Comparison of ENCODE assay signal across 10 mouse cellular contexts in the genomic region with DNA sequence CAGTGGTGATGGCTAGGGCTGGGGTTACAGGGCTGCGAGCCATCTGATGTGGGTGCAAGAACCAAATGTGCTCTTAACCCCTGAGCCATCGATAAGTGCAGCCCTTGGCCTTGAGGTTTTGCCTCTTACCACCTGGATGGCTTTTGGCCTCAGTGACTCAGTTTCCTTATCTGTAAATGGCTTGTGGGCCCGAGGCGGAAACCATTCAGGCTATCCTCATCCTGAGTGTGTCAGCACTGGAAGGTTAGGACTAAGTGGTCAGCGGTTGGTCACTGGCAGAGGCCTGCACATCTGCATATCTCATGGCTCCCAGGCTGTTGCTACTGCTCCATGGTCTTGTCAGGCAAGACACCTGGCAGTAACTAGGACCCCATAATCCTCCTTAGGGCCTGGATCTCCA. TPM values are rescaled to one million over a fixed set of nuclear protein-coding genes. Genes with fewer than 3 reads are reported as not detected.
DNase-seq lines count a peak whose midpoint lies in the region; ATAC-seq lines count a peak whose summit lies in the region.
"Had no signal": no experiment of that assay in that cellular context is flagged by ENCODE, and none has a peak within 500 bp of the region (broad histone marks: within the 10 kb centered on the region; RNA-seq: fewer than 3 reads in every experiment).

No protein-coding gene starts in this region.

- no peak overlapping the region for H3K27ac ChIP-seq in forebrain, embryonic 10.5 days
- H3K27ac ChIP-seq in forebrain, embryonic 15.5 days (replicated peaks), result no peak overlapping the region
- no peak overlapping the region for H3K27ac ChIP-seq in liver, embryonic 13.5 days
- no peak overlapping the region for H3K27ac ChIP-seq in liver, embryonic 12.5 days
- H3K27ac ChIP-seq in forebrain, embryonic 13.5 days, result no peak overlapping the region
- no peak overlapping the region for H3K27ac ChIP-seq in midbrain, embryonic 16.5 days (ENCODE audit: low read length)
- H3K27ac ChIP-seq: liver, embryonic 14.5 days; neural tube, embryonic 13.5 days had no signal

- ATAC-seq in forebrain, embryonic 15.5 days (replicated peaks), result no peak; the same call in 1 of the 2 replicates
- 0 out of 2 replicates have a peak, but pooled peaks have one; percentile 14 for ATAC-seq in liver, embryonic 13.5 days (ENCODE audit: low read depth)
- ATAC-seq in liver, embryonic 12.5 days, result no peak
- peak; percentile 0; the same call in 1 of the 2 replicates for ATAC-seq in forebrain, embryonic 13.5 days
- peak; percentile 12; the same call in 1 of the 2 replicates for ATAC-seq in midbrain, embryonic 16.5 days

- H3K27me3 ChIP-seq in forebrain, embryonic 10.5 days (ENCODE audit: poor library complexity, severe bottlenecking), result peaks cover 18% of the 10 kb centered on the region
- no peaks in the 10 kb centered on the region for H3K27me3 ChIP-seq in forebrain, embryonic 15.5 days
- no peaks in the 10 kb centered on the region for H3K27me3 ChIP-seq in liver, embryonic 13.5 days
- no peaks in the 10 kb centered on the region for H3K27me3 ChIP-seq in liver, embryonic 12.5 days (replicated peaks)
- H3K27me3 ChIP-seq in forebrain, embryonic 13.5 days, result no peaks in the 10 kb centered on the region
- H3K27me3 ChIP-seq in midbrain, embryonic 16.5 days (ENCODE audit: control insufficient read depth, insufficient read depth, low read depth, low read length), result no peaks in the 10 kb centered on the region
- H3K27me3 ChIP-seq: neural tube, embryonic 13.5 days had no signal

- H3K9me3 ChIP-seq in forebrain, embryonic 10.5 days, result no peaks in the 10 kb centered on the region
- no peaks in the 10 kb centered on the region for H3K9me3 ChIP-seq in forebrain, embryonic 15.5 days
- H3K9me3 ChIP-seq in liver, embryonic 13.5 days (replicated peaks), result no peaks in the 10 kb centered on the region; the same call in 1 of the 2 replicates
- no peaks in the 10 kb centered on the region for H3K9me3 ChIP-seq in liver, embryonic 12.5 days (replicated peaks)
- no peaks in the 10 kb centered on the region for H3K9me3 ChIP-seq in forebrain, embryonic 13.5 days (replicated peaks)
- no peaks in the 10 kb centered on the region for H3K9me3 ChIP-seq in midbrain, embryonic 16.5 days (replicated peaks; ENCODE audit: control insufficient read depth, low read length, poor library complexity, severe bottlenecking)
- H3K9me3 ChIP-seq: neural tube, embryonic 13.5 days had no signal

- 0 out of 2 replicates have a peak overlapping the region, but pooled peaks have one; percentile 51 for H3K4me3 ChIP-seq in forebrain, embryonic 10.5 days
- no peak overlapping the region for H3K4me3 ChIP-seq in forebrain, embryonic 15.5 days
- H3K4me3 ChIP-seq in liver, embryonic 13.5 days (replicated peaks), result no peak overlapping the region
- no peak overlapping the region for H3K4me3 ChIP-seq in liver, embryonic 12.5 days
- H3K4me3 ChIP-seq in forebrain, embryonic 13.5 days, result no peak overlapping the region
- no peak overlapping the region for H3K4me3 ChIP-seq in midbrain, embryonic 16.5 days (ENCODE audit: low read depth, low read length)

- no peaks in the 10 kb centered on the region for H3K36me3 ChIP-seq in forebrain, embryonic 10.5 days (replicated peaks)
- H3K36me3 ChIP-seq in forebrain, embryonic 15.5 days, result no peaks in the 10 kb centered on the region
- H3K36me3 ChIP-seq in liver, embryonic 13.5 days, result peaks cover 4% of the 10 kb centered on the region; the same call in 1 of the 2 replicates
- H3K36me3 ChIP-seq in liver, embryonic 12.5 days, result peaks cover 7% of the 10 kb centered on the region; the same call in 1 of the 2 replicates
- H3K36me3 ChIP-seq in forebrain, embryonic 13.5 days (ENCODE audit: poor library complexity, severe bottlenecking), result no peaks in the 10 kb centered on the region
- H3K36me3 ChIP-seq in midbrain, embryonic 16.5 days (ENCODE audit: control insufficient read depth, insufficient read depth, low read length), result no peaks in the 10 kb centered on the region
- H3K36me3 ChIP-seq: neural tube, embryonic 13.5 days had no signal

- H3K9ac ChIP-seq in forebrain, embryonic 15.5 days (replicated peaks), result no peak overlapping the region
- H3K9ac ChIP-seq in liver, embryonic 13.5 days, result no peak overlapping the region
- no peak overlapping the region for H3K9ac ChIP-seq in liver, embryonic 12.5 days
- H3K9ac ChIP-seq in forebrain, embryonic 13.5 days, result no peak overlapping the region
- peak overlapping the region; percentile 61; the same call in 1 of the 2 replicates for H3K9ac ChIP-seq in midbrain, embryonic 16.5 days (ENCODE audit: low read depth, low read length)
- H3K9ac ChIP-seq: liver, embryonic 14.5 days had no signal

- DNase-seq in forebrain, embryonic 10.5 days (ENCODE audit: extremely low spot score, low spot score), result no peak
- DNase-seq in liver, embryonic 13.5 days, result no peak
- DNase-seq in adrenal gland, adult 8-10 months, result no peak
- DNase-seq in adrenal gland, postnatal 14 days, result no peak

- 79% methylated on average over 5 of the region's 5 CpGs for WGBS in forebrain, embryonic 10.5 days
- WGBS in forebrain, embryonic 15.5 days, result 82% methylated on average over 5 of the region's 5 CpGs
- 60% methylated on average over 5 of the region's 5 CpGs for WGBS in liver, embryonic 13.5 days (ENCODE audit: insufficient replicate concordance)
- 61% methylated on average over 5 of the region's 5 CpGs for WGBS in liver, embryonic 12.5 days (ENCODE audit: insufficient replicate concordance)
- WGBS in forebrain, embryonic 13.5 days, result 84% methylated on average over 5 of the region's 5 CpGs
- 84% methylated on average over 5 of the region's 5 CpGs for WGBS in midbrain, embryonic 16.5 days

- H3K4me2 ChIP-seq in forebrain, embryonic 15.5 days (replicated peaks), result no peak overlapping the region
- H3K4me2 ChIP-seq in liver, embryonic 13.5 days, result no peak overlapping the region
- no peak overlapping the region for H3K4me2 ChIP-seq in liver, embryonic 12.5 days
- peak overlapping the region; percentile 68; the same call in 1 of the 2 replicates for H3K4me2 ChIP-seq in forebrain, embryonic 13.5 days
- peak overlapping the region; percentile 85; the same call in 1 of the 2 replicates for H3K4me2 ChIP-seq in midbrain, embryonic 16.5 days (ENCODE audit: low read length)

- H3K4me1 ChIP-seq in forebrain, embryonic 10.5 days, result peaks cover 16% of the 10 kb centered on the region
- peaks cover 12% of the 10 kb centered on the region for H3K4me1 ChIP-seq in forebrain, embryonic 15.5 days
- H3K4me1 ChIP-seq in liver, embryonic 13.5 days (replicated peaks), result no peaks in the 10 kb centered on the region
- no peaks in the 10 kb centered on the region; the same call in 1 of the 2 replicates for H3K4me1 ChIP-seq in liver, embryonic 12.5 days
- H3K4me1 ChIP-seq in forebrain, embryonic 13.5 days, result peaks cover 14% of the 10 kb centered on the region
- peaks cover 7% of the 10 kb centered on the region for H3K4me1 ChIP-seq in midbrain, embryonic 16.5 days (ENCODE audit: control insufficient read depth, insufficient read depth, low read length)

RNA-seq across cellular contexts. Expression of a gene that starts 28.3 kb away (rescaled TPM):
- polyA plus RNA-seq in forebrain, embryonic 10.5 days (2016; fragmentation: Nextera tagmentation; extraction: Ambion mirVana), result 0.38 and 0.68 TPM in 2 replicates
- 0.33 and 0.60 TPM in 2 replicates for polyA plus RNA-seq in forebrain, embryonic 15.5 days (2015; fragmentation: Nextera tagmentation; extraction: Ambion mirVana)
- 2.8 TPM in 2 replicates for polyA plus RNA-seq in liver, embryonic 13.5 days (2015; fragmentation: Nextera tagmentation; extraction: Ambion mirVana)
- 3.2 and 3.7 TPM in 2 replicates for polyA plus RNA-seq in liver, embryonic 12.5 days (2016; fragmentation: Nextera tagmentation; extraction: Ambion mirVana)
- polyA plus RNA-seq in forebrain, embryonic 13.5 days (2015; fragmentation: Nextera tagmentation; extraction: Ambion mirVana), result 0.40 and 0.41 TPM in 2 replicates
- 0.34 and 0.50 TPM in 2 replicates for polyA plus RNA-seq in midbrain, embryonic 16.5 days (2015; fragmentation: Nextera tagmentation; extraction: Ambion mirVana)
- total RNA-seq in adrenal gland, adult 8-10 months (2022), result 1 to 10 TPM; 1.0 to 2.5 (median 2.0) TPM
- 1.3 and 8.9 TPM in 2 replicates for total RNA-seq in adrenal gland, postnatal 14 days (2021)

RNA-seq across cellular contexts. Expression of a gene that starts 47.2 kb away (rescaled TPM):
- polyA plus RNA-seq in forebrain, embryonic 10.5 days (2016; fragmentation: Nextera tagmentation; extraction: Ambion mirVana), result 510 and 526 TPM in 2 replicates
- 511 and 552 TPM in 2 replicates for polyA plus RNA-seq in forebrain, embryonic 15.5 days (2015; fragmentation: Nextera tagmentation; extraction: Ambion mirVana)
- 46.5 TPM in 2 replicates for polyA plus RNA-seq in liver, embryonic 13.5 days (2015; fragmentation: Nextera tagmentation; extraction: Ambion mirVana)
- 70.5 and 70.6 TPM in 2 replicates for polyA plus RNA-seq in liver, embryonic 12.5 days (2016; fragmentation: Nextera tagmentation; extraction: Ambion mirVana)
- polyA plus RNA-seq in forebrain, embryonic 13.5 days (2015; fragmentation: Nextera tagmentation; extraction: Ambion mirVana), result 500 and 563 TPM in 2 replicates
- 561 and 610 TPM in 2 replicates for polyA plus RNA-seq in midbrain, embryonic 16.5 days (2015; fragmentation: Nextera tagmentation; extraction: Ambion mirVana)
- total RNA-seq in adrenal gland, adult 8-10 months (2022), result 100 to 1,000 TPM; 114 to 151 (median 125) TPM
- total RNA-seq in adrenal gland, postnatal 14 days (2021), result 121 and 122 TPM in 2 replicates

Comparison
In these comparisons a context has a peak if more than half of its experiments do, and no peak if none do; other contexts are left out.
1. ATAC-seq: peak in liver, embryonic 13.5 days (single experiment), forebrain, embryonic 13.5 days (single experiment) and midbrain, embryonic 16.5 days (single experiment); none in forebrain, embryonic 15.5 days (single experiment) and liver, embryonic 12.5 days (single experiment).
2. H3K4me2 ChIP-seq: peak in forebrain, embryonic 13.5 days (single experiment) and midbrain, embryonic 16.5 days (single experiment); none in forebrain, embryonic 15.5 days (single experiment), liver, embryonic 13.5 days (single experiment) and liver, embryonic 12.5 days (single experiment).